Mouse (Mus musculus) WW6 (cell line): ENCODE measurements around the gene Vstm4.

Source experiments
- DNase-seq: peaks from one replicate; pipeline ENCODE4 v3.0.0-alpha.2; 2013; ENCODE audit warnings: low read depth, low spot score

Vstm4 gene

DNA sequence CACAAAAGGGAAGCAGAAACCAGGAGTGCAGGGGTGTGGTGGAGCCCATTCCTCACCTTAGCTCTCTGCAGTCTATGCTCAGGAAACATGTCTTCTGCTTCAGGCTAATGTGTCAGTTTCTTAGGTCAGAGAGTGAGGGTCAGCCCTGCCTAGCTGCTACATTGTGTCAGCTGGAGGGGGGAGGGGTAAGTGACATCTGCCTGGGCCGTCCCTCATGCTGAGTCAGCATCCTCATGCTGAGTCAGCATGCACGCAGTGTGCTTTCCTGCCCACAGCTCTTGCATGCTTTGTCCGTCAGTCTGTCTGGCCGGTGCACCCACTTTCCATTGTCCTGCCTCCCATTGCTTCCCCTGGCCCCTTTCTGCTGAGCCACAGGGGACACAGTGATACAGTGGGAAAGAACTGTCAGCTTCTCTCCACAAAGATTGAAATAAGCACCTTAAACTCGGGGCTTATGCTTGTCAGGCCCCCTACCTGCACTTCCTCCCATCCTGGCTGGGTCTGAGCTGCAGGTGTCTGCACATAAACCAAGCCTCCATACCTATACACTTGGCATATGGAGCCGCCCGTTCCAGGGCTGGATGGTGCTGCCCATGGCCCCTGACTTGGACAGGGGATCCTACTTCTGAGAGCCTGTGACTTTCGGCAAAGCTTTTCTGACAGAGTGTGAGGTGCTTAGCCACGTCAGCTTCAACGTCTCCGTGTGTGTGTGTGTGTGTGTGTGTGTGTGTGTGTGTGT, 3.4 kb downstream of the Vstm4 start:
- no peak for DNase-seq

DNA sequence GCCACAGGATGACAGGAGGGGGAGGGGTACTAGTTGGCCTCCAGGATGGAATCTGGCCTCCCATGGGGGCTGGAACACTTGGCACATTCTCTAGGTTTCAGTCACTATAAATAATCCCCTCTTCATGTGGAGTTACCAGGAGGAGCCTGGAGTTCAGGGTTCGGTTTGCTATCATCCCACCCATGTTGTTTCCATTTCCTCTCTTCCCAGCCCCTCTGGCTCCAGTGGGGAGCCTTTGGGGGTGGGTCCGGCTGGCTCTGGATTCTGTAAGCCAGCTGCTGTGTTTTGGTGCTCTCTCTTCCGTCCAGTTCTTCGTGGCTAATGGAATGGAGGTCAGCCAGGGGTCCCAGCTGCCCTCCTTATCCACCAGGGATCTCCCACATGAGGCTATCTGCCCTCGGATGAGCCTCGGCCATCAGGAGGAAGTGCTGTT, 4.6 kb downstream of the Vstm4 start:
- DNase-seq: no peak

DNA sequence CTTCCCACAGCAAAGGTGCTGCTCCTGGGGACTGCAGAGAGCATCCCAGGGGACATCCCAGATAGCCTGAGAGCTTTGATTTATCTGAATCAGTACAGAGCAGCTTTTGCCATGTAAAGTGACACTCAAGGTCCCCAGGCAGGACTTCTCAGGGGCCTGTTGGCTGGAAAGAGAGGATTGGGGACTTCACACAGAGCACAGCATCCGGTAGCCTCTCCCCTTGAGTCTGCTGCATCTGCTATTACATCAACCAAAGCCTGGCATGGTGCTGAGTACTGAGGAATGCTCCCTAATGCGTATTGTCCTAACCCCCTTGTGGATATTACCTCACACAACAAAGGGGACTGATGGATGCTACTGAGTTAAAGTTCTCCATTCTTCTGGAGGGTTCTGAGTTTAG, 5.1 kb downstream of the Vstm4 start:
- no peak for DNase-seq

DNA sequence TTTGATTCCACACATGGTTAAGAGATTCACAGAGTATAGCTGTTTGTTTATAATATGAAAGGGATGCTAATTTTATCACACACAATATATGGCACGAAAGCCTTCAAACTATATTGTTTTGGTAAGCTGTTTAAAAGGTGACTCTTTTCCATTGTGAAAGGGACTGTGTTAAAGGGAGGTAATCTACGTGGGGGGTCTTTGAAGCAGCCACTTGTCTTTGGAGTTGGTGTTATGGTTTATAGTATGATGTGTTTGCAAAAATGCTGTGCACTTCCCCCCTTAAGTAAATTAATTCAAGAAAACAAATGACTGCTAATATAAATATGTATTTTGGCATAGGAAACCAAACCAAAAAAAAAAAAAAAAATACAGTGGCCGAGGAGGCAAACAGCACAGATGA, 8.8 kb downstream of the Vstm4 start:
- DNase-seq: no peak

DNA sequence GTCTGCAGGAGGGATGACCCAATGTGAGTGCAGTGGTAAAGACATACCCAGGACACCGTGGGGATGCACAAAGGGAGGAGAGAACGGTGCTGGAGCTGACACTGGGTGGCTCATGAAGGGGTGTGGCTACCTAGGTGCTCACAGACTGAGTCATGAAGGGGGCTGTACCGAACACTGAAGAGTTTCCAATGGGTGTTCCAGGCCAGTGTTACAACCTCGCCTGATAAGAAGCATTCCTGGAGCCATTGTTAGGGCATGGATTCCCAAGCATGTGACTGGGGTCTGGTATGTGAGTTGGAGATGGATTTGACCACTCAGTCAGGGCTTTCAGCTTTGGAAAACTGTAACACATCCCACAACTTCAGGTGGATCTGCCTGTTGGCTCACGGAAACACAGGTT, 15.4 kb downstream of the Vstm4 start:
- DNase-seq: no peak

DNA sequence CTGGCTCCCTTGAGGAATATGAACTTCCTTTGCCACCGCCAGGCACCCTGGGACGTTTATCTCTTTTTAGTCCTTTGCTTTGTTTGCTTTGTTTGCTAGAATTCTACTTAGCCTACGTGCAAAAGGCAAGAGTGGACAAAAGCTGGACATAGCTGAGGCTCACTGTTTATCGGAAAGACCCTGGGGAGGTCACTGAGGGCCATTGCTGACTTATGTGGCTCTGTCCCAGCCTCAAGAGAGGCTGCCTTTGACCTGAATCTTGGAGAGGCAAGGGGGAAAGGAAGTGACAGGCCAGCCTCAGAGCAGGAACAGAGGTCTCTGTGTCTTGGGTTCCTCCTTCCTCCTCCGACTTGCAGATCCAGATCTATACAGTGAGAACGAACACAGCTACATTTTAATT, 21.0 kb downstream of the Vstm4 start:
- DNase-seq: no peak

DNA sequence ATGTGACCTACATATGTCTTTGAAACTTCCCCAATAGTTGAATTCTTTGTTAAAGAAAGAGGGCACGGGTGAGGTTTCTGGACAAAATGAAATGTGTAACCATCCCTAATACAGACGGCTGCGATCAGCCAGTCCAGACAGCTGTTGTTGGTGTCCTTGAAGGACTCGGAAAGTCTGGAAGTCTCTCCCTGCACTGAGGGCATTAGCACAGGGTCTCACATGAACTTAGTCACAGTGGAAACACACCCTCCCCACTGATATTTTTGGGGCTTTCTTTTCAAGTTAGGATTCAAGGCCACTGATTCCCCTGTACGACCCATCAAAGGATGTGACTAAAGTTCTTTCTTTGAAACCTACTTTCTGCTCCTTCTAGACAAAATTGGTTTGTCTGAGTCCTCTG, 23.8 kb downstream of the Vstm4 start:
- DNase-seq: no peak

DNA sequence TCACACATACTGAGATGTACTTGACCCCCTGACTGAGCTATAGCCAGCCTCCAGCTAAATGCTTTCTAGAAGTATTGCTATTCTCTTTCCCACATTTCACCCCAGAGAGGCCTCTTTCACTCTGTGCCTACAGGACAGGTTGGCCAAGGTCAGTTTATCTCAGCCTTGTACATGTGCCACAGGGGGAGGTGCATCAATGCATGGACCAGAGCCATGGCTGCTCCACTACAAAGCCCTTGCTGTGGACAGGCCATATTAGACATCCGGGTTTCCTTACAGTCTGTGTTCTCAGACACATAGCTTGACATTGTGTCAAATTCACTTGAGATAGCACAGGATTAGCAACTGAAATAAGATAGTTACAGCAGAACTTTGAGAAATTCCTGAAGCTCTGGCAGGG, 25.1 kb downstream of the Vstm4 start:
- no peak for DNase-seq

DNA sequence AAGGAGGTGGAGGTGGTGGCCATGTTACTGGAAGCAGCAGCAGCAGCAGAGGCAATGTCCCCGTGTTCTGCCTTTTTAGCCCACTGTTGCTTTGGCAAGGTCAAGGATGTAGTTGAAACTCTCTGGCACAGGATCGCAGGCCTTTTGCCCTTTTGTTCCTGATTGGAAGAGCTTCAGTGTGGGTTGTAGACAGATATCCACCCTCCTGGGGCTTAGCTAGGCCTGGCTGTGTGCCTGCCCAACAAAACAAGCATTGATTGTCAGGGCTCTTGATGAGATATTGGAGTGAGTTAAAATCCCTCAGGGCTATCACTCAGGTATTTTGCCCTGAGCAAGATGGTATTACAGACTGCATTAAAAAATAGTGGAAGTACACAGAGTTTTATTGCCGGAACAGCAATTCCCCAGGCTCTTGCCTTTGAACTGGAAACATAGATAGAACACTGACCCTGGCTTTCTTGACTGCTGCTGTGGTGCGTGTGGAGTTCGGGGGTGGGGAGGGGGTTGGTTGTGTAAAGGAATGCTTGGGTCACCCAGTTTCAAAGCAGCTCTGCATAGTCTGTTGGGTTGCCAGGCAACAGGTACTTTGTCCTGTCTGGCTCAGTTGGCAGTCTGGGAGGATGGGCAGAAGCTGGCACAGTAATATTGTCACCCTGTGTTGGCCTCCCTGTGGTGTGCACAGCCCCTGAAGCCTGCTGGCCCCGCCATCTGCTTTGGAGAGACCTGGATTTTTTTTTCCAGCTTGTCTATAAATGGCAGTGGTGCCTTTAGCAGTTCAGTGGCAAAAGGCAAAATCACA, 32.5 kb downstream of the Vstm4 start:
- DNase-seq: no peak

DNA sequence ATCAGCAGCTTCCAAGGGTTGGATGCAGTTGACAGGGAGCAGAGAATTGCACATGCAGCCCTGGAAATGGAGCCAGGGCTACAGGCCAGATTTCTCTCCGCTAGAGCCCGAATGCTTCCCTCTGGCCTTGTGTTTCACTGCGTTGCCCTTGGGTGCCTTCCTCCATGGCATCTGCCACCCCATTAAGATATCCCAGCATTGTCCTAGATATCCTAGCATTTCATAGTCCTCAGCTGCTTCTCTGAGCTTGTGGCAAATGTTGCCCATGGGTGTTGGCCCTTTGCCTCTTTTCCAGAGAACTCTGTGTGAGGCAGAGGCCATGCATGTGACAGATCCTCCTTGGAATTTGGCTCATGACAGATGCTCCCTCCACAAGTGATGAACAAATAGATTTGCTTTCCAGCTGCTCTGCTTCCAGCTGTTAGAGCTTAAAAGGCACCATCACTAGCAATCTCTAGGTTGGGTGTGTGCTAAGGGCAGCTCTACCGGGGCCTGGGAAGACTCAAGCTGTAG, 37.8 kb downstream of the Vstm4 start:
- no peak for DNase-seq

DNA sequence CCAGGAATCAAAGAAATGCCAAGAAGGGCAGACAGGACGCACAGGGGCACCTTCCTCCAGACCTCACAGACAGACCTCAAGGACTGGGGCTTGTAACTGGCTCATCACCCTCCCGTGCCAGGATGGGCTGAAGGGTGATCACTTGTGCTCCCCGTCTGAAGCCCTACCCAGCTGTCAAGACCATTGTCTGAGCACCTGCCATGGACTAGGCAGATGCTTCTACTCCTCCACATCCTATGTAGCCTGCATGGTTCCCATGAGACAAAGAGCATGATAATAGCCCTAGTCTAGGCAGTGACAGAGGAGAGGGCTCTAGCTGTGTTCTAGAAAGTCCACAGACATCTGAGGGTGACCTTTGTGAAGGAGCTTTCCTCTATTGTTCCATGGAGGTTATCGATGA, 38.3 kb downstream of the Vstm4 start:
- no peak for DNase-seq

DNA sequence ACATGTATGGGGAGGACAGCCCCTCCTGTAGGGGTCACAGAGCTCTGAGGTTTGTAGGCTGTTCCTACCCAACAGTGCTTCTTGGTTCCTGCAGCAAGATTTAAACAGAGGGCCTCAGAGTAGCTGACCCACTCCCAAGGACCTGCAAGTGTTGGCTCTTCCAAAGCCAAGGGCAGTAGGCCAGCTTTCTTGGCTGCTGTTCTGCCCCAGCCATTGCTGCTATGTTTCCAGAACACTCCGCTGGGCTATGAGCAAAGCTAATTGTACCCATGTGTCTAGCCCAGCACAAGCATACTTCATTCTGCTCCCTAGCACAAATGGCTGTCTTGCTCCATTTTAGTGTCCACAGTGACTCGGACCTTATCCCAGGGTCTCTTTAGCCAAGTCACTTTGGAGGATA, 40.3 kb downstream of the Vstm4 start:
- no peak for DNase-seq

DNA sequence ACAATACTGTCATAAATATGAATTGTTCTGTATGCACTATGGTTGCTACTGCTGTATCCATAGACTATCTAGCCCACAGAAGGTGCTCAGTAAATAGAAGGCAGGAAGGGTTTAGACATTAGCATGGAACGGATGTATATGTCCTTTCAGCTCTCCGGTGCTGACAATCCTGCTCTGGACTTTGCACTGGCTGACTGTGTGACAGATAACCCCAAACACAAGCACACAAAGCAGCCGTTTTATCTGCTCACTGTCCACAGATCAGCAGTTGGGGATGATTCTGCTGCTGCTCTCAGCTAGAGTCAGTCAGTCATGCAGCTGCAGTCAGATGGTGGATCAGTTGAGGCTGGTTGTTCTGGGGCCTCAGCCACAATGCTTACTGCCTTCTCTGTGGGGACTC, 46.6 kb downstream of the Vstm4 start:
- DNase-seq: no peak

DNA sequence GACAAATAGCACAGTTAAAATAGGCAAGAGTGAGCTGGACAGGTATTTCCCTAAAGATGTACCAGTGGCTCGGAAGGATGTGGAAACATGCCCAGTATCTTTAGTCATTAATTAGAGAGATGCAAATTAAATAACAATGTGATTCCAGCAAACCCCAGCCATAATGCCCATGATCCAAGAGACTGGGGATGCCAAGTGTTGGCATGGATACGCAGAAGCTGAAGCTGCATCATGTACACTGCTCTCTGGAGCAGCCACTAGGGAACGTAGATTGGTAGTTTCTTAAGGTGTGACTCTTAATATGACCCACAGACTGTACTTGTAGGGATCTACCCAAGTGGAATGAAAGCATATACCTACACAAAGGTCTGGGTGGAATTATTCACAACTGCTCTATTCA, 50.0 kb downstream of the Vstm4 start:
- DNase-seq: no peak

DNA sequence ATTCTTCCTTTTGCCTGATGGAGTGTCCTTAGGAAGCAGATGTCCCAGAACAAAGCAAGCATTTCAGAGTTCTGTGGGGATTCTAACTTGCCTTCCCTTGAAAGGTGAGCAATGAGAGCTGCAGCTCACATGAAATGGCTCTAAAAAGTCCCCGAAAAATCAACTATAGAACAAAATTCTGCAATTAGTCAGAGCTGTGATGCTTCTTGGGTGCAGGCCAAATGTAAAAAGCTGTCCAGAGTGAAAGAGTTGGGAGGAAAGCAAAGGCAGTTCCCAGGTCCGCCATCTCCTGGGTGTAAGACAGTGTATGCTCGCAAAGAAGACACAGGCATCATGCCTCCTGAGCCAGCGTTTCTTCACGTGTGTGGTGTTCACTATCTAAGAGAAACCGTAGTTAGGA, 52.6 kb downstream of the Vstm4 start:
- DNase-seq: no peak

DNA sequence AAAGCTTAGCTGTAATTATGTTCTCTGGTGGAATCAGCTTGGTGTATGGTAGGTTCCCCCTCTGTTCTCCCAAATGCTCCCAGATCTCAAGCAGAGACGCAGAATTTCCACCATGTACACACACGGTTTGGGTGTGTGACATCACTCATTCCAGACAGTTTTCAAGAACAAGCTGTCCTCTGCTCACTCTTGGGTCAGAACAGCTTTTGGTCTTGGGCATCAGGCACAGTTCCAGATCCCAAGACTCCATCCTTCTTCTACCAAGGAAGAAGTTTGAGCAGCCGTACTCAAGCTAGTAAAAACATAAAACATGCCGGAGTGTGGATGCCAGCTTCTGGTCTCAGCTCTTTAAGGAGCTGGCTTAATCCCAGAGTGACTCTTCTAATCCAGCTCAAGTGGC, 54.6 kb downstream of the Vstm4 start:
- DNase-seq: no peak

DNA sequence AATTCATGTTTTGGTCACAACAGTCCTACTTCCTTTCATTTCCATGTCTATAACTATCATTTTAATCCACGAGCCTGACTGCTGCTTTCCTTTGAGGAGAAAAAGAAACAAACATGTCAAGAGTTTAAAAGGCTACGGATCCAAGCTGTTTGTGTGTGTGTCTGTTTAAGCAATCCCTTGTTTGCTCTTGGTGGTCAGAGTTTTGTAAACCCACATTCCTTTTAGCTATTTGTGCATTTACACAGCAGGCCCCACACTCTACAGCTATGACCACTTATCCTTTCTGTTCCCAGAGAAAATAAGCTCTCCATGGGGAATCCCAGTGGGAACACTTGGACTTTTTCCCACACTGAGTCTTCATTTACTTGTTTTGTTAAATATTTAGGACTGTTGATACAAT, 58.8 kb downstream of the Vstm4 start:
- no peak for DNase-seq

DNA sequence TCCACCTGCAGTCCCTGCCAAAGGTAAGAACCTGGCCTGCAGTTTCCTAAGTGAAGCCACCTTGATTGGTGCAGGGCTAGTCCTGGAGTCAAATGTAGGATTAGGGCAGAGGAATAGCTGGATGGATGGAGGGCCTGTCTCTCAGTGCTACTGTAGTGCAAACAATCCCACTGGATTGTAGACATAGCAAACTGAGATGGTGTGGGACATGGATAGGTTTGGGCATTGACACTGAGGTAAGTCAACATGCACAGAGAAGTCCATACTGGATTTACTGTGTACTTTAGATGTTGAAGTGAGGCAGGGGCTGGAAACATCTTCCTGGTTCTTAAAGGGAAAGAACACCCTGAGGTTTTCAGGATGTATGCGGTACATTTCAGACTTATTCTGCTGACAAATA, 61.4 kb downstream of the Vstm4 start:
- DNase-seq: no peak

DNA sequence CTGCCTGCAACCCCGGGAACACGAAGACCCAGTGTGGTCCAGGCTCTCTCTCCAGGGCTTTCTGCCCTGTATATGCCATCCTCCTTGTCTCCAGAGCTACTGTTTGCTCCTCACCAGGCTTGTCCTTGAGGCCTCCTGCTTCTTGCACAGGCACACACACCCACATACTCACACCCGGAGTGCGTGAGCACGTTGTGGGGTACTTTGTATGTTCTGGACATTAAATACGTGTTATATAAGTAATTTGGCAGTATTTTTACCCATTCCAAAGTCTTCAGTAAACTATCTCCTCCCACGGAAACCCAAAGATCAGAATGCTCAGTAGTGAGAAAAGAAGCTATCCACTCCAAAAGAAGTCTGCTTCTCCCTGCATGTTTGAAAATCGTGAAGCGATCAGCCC, 67.3 kb downstream of the Vstm4 start:
- DNase-seq: no peak

DNA sequence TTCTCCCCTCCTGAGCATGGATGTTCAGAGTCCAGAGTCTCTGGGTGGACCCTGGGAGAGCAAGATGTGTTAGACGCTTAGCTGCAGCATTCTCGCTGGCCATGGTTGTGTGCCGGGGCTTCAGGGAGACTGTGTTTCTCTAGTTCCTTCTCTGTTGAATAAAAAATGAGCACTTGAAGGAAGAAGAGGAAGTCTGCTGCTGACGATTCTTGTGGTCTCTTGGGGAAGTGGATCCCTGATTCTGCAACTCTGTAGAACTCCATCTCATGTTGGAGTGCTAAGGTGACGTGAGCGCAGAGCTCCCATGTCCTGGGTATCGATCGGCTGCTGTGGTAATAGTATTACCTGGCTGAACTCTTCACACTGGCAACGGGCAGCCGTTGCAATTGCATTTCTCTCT, 75.2 kb downstream of the Vstm4 start:
- DNase-seq: no peak

DNA sequence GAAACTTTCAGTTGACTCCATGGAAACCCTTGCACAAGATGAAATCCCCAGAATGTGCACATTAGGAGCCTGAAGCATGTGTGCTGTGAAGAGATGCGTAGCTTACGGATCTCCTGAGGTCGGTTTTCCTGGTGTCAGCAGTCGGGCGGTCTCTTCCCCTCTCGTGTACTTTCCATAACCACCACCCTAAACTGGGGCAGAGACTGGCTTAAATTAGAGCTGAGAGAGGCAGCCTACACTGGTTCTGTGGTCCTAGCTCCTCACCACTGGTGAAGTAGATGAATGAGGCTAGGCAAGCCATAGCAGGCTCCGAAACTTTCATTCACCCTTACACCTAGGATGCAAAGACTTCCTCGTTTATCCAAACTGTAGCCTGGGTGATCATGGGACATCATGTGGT, 75.7 kb downstream of the Vstm4 start:
- no peak for DNase-seq

DNA sequence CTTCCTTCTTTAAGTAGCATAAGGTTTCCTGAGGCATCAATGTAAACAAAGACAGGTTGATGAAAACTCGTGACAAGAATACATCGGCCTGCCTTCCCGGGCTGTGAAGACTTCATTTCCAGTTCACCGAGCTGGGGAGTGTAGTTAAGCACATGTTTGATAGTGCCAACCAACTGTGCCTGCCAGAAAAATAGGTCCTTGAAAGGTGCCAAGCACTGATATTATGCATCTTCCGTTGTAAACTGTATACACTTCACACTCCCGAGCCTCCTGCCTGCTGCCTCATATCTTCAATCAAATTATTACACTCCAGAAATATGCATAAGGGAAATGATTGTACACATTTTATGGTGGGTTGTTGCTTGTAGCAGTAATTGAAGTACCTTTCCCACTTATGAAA, 77.5 kb downstream of the Vstm4 start:
- DNase-seq: no peak

DNA sequence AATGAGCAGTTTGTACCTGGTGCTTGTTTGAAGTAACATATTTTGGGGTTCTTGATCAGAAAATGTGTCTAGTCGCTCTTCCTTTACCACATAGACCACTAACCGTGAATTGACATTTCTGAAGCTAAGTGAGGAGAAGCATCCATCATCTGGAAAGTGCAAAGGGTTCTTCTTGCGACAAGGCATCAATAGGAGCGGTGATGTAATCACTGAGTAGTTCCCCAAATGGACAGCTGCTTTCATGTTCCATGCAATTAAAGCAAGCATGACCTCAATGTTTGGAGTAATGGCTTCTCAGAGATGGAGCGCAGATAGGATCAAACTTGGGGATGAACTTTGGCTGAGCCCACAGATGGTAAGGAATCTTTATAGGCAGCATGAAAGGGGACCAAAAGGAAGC, 82.7 kb downstream of the Vstm4 start:
- DNase-seq: no peak
